Comparison of ENCODE assay signal across 8 mouse cellular contexts in genomic region chr11:84916703-84917300, GRCm38 (mm10). TPM values are rescaled to one million over a fixed set of nuclear protein-coding genes. Genes with fewer than 3 reads are reported as not detected.
DNase-seq lines count a peak whose midpoint lies in the region; ATAC-seq and TF ChIP-seq lines count a peak whose summit lies in the region.

No protein-coding gene starts in this region.

- H3K27me3 ChIP-seq in testis, adult 2 months (ENCODE audit: control insufficient read depth, insufficient read depth, low read length) = no peaks in the 10 kb centered on the region
- no peaks in the 10 kb centered on the region for H3K27me3 ChIP-seq in liver, embryonic 12.5 days (replicated peaks)

- peaks cover 9% of the 10 kb centered on the region for H3K4me1 ChIP-seq in testis, adult 2 months (ENCODE audit: control insufficient read depth, insufficient read depth, low read length)
- H3K4me1 ChIP-seq in liver, embryonic 12.5 days = peaks cover 37% of the 10 kb centered on the region

- peak overlapping the region; percentile 92 for H3K4me3 ChIP-seq in testis, adult 2 months (ENCODE audit: control insufficient read depth, low read depth, low read length)
- H3K4me3 ChIP-seq in liver, embryonic 12.5 days = peak overlapping the region; percentile 93

- peak overlapping the region; percentile 74 for H3K4me2 ChIP-seq in liver, embryonic 12.5 days

- no peak overlapping the region for H3K27ac ChIP-seq in testis, adult 2 months (ENCODE audit: control insufficient read depth, insufficient read depth, low read depth, low read length)
- H3K27ac ChIP-seq in liver, embryonic 12.5 days = no peak overlapping the region

- 56% methylated on average over 7 of the region's 7 CpGs for WGBS in liver, embryonic 12.5 days (ENCODE audit: insufficient replicate concordance)

- TF ChIP-seq CTCF in testis, adult 2 months (IDR thresholded peaks at IDR 0.05; ENCODE audit: control insufficient read depth, insufficient read depth, insufficient replicate concordance, low read depth, low read length) = no peak

- ATAC-seq in liver, embryonic 12.5 days = no peak

- H3K9me3 ChIP-seq in liver, embryonic 12.5 days (replicated peaks) = no peaks in the 10 kb centered on the region

- TF ChIP-seq POLR2A in testis, adult 2 months (IDR thresholded peaks at IDR 0.05; ENCODE audit: control insufficient read depth, low read depth, low read length) = no peak

- no peaks in the 10 kb centered on the region for H3K36me3 ChIP-seq in testis, adult 2 months (ENCODE audit: control insufficient read depth, insufficient read depth, low read length)
- H3K36me3 ChIP-seq in liver, embryonic 12.5 days = peaks cover 30% of the 10 kb centered on the region

- peak overlapping the region; percentile 90; the same call in 1 of the 2 replicates for H3K9ac ChIP-seq in liver, embryonic 12.5 days

- DNase-seq in embryo, embryonic 11 days = peak; percentile 9
- DNase-seq in embryo, embryonic 9.5 days (ENCODE audit: extremely low spot score) = no peak
- no peak for DNase-seq in testis, postnatal 10 days (ENCODE audit: low spot score)
- no peak for DNase-seq in retina, embryonic 14.5 days (ENCODE audit: low spot score)
- no peak for DNase-seq in frontal cortex, adult 2 months (ENCODE audit: extremely low spot score in 1 of 2, low spot score in 1 of 2)
- DNase-seq in right cerebral cortex, postnatal 25 days = no peak

RNA-seq across cellular contexts. Expression of gene Znhit3, which starts 0.6 kb away (rescaled TPM):
- 44.6 and 45.3 TPM in 2 replicates for polyA plus RNA-seq in testis, adult 2 months (2012; rRNA removed)
- 60.0 and 62.4 TPM in 2 replicates for polyA plus RNA-seq in liver, embryonic 12.5 days (2016; fragmentation: Nextera tagmentation; extraction: Ambion mirVana)
- 37.8 and 47.5 TPM in 2 replicates for polyA plus RNA-seq in frontal cortex, adult 2 months (2012; rRNA removed)

RNA-seq across cellular contexts. Expression of gene Pigw, which starts 36.7 kb away (rescaled TPM):
- polyA plus RNA-seq in testis, adult 2 months (2012; rRNA removed) = 1.9 and 2.9 TPM in 2 replicates
- 2.6 and 3.2 TPM in 2 replicates for polyA plus RNA-seq in liver, embryonic 12.5 days (2016; fragmentation: Nextera tagmentation; extraction: Ambion mirVana)
- 4.1 and 4.7 TPM in 2 replicates for polyA plus RNA-seq in frontal cortex, adult 2 months (2012; rRNA removed)

RNA-seq across cellular contexts. Expression of gene Myo19, which starts 36.9 kb away (rescaled TPM):
- 24.5 and 24.7 TPM in 2 replicates for polyA plus RNA-seq in testis, adult 2 months (2012; rRNA removed)
- 7.6 TPM in 2 replicates for polyA plus RNA-seq in liver, embryonic 12.5 days (2016; fragmentation: Nextera tagmentation; extraction: Ambion mirVana)
- polyA plus RNA-seq in frontal cortex, adult 2 months (2012; rRNA removed) = 13.4 and 14.7 TPM in 2 replicates

RNA-seq across cellular contexts. Expression of gene Car4, which starts 40.8 kb away (rescaled TPM):
- polyA plus RNA-seq in testis, adult 2 months (2012; rRNA removed) = 2.4 and 4.0 TPM in 2 replicates
- polyA plus RNA-seq in liver, embryonic 12.5 days (2016; fragmentation: Nextera tagmentation; extraction: Ambion mirVana) = 2.7 and 3.1 TPM in 2 replicates
- 63.0 and 71.7 TPM in 2 replicates for polyA plus RNA-seq in frontal cortex, adult 2 months (2012; rRNA removed)

RNA-seq across cellular contexts. Expression of gene Ggnbp2, which starts 46.2 kb away (rescaled TPM):
- 274 and 308 TPM in 2 replicates for polyA plus RNA-seq in testis, adult 2 months (2012; rRNA removed)
- 75.5 and 76.8 TPM in 2 replicates for polyA plus RNA-seq in liver, embryonic 12.5 days (2016; fragmentation: Nextera tagmentation; extraction: Ambion mirVana)
- polyA plus RNA-seq in frontal cortex, adult 2 months (2012; rRNA removed) = 109 and 119 TPM in 2 replicates
